Mouse (Mus musculus) liver, postnatal 0 days (tissue): ENCODE results near the gene 4930470P17Rik.

Experiments used
- CTCF ChIP-seq: sonication (generic); IDR thresholded peaks from 2 replicates; pipeline ENCODE4 v1.5.1; 2016; ENCODE audit warnings: antibody characterized with exemption, low read depth
- EP300 ChIP-seq: IDR thresholded peaks from 2 replicates; pipeline ENCODE4 v1.6.1; 2016; ENCODE audit warnings: antibody characterized with exemption, low read depth, mild to moderate bottlenecking

- no peak for TF ChIP-seq CTCF
- TF ChIP-seq EP300, result no peak
These were observed 28.7 kb upstream of the 4930470P17Rik start for GRCm38 (mm10) chr2:170630553-170630952.
